Comparison of ENCODE assay signal across 7 mouse cellular contexts in genomic region chr6:118478957-118479708, GRCm38 (mm10). TPM values are rescaled to one million over a fixed set of nuclear protein-coding genes. Genes with fewer than 3 reads are reported as not detected.
DNase-seq lines count a peak whose midpoint lies in the region; ATAC-seq and TF ChIP-seq lines count a peak whose summit lies in the region.

Zfp9 (minus strand) TSS chr6:118479320.

- TF ChIP-seq CTCF in kidney, adult 2 months (conservative IDR thresholded peaks at IDR 0.05; ENCODE audit: insufficient read depth, insufficient read length, low read depth, low read length): no peak

- peak within 1 kb of the TSS; percentile 64 for H3K9ac ChIP-seq in limb, embryonic 11.5 days (ENCODE audit: low read length)
- H3K9ac ChIP-seq in midbrain, embryonic 12.5 days (replicated peaks): peak within 1 kb of the TSS; percentile 71

- peak within 1 kb of the TSS; percentile 54 for H3K4me2 ChIP-seq in limb, embryonic 11.5 days (ENCODE audit: low read depth, severe bottlenecking)
- H3K4me2 ChIP-seq in midbrain, embryonic 12.5 days (replicated peaks): peak within 1 kb of the TSS; percentile 73

- peak; percentile 83 for ATAC-seq in limb, embryonic 11.5 days (ENCODE audit: insufficient number of reproducible peaks, low FRiP score, low TSS enrichment, low read depth)
- peak; percentile 88 for ATAC-seq in midbrain, embryonic 12.5 days (ENCODE audit: low FRiP score, low read depth)

- WGBS in embryonic facial prominence, embryonic 10.5 days: under 1% methylated on average over 52 of the region's 57 CpGs
- WGBS in kidney, adult 2 months: 2% methylated on average over 54 of the region's 57 CpGs
- under 1% methylated on average over 36 of the region's 57 CpGs for WGBS in limb, embryonic 11.5 days
- WGBS in midbrain, embryonic 12.5 days: under 1% methylated on average over 40 of the region's 57 CpGs

- peak within 1 kb of the TSS; percentile 77 for H3K4me3 ChIP-seq in embryonic facial prominence, embryonic 10.5 days
- peak within 1 kb of the TSS; percentile 84 for H3K4me3 ChIP-seq in kidney, adult 2 months (ENCODE audit: insufficient read depth, low read depth, low read length)
- H3K4me3 ChIP-seq in limb, embryonic 11.5 days (ENCODE audit: low read depth, low read length): peak within 1 kb of the TSS; percentile 52
- H3K4me3 ChIP-seq in midbrain, embryonic 12.5 days: peak within 1 kb of the TSS; percentile 57

- peaks cover 55% of the 10 kb centered on the region for H3K27me3 ChIP-seq in embryonic facial prominence, embryonic 10.5 days (replicated peaks; ENCODE audit: low read depth, poor library complexity, severe bottlenecking)
- H3K27me3 ChIP-seq in kidney, adult 2 months (replicated peaks; ENCODE audit: control insufficient read depth, insufficient read depth, low read length): no peaks in the 10 kb centered on the region
- H3K27me3 ChIP-seq in limb, embryonic 11.5 days (ENCODE audit: control insufficient read depth, insufficient read depth, low read length): no peaks in the 10 kb centered on the region
- peaks cover 47% of the 10 kb centered on the region for H3K27me3 ChIP-seq in midbrain, embryonic 12.5 days

- no peak for TF ChIP-seq POLR2A in kidney, adult 2 months (IDR thresholded peaks at IDR 0.05; ENCODE audit: low read depth, low read length)

- H3K36me3 ChIP-seq in embryonic facial prominence, embryonic 10.5 days (replicated peaks): peaks cover 25% of the 10 kb centered on the region
- H3K36me3 ChIP-seq in kidney, adult 2 months (ENCODE audit: control insufficient read depth, insufficient read depth, low read length): no peaks in the 10 kb centered on the region
- H3K36me3 ChIP-seq in limb, embryonic 11.5 days (ENCODE audit: control insufficient read depth, insufficient read depth, low read length): no peaks in the 10 kb centered on the region; the same call in 1 of the 2 replicates
- no peaks in the 10 kb centered on the region for H3K36me3 ChIP-seq in midbrain, embryonic 12.5 days

- H3K9me3 ChIP-seq in embryonic facial prominence, embryonic 10.5 days: no peaks in the 10 kb centered on the region
- no peaks in the 10 kb centered on the region for H3K9me3 ChIP-seq in limb, embryonic 11.5 days (ENCODE audit: control insufficient read depth, low read length)
- H3K9me3 ChIP-seq in midbrain, embryonic 12.5 days: no peaks in the 10 kb centered on the region

- peaks cover 25% of the 10 kb centered on the region for H3K4me1 ChIP-seq in embryonic facial prominence, embryonic 10.5 days
- no peaks in the 10 kb centered on the region for H3K4me1 ChIP-seq in kidney, adult 2 months (ENCODE audit: control insufficient read depth, insufficient read depth, low read length)
- no peaks in the 10 kb centered on the region for H3K4me1 ChIP-seq in limb, embryonic 11.5 days (ENCODE audit: control insufficient read depth, insufficient read depth, low read length)
- H3K4me1 ChIP-seq in midbrain, embryonic 12.5 days: peaks cover 17% of the 10 kb centered on the region

- DNase-seq in adrenal gland, postnatal 4 days (ENCODE audit: low spot score in 2 of 2): peak; percentile 34 to 45
- DNase-seq in embryonic facial prominence, embryonic 10.5 days (ENCODE audit: low spot score): peak; percentile 89
- DNase-seq in heart, adult 18-20 months: peak; percentile 83 to 91
- DNase-seq in kidney, adult 2 months: peak; percentile 80
- DNase-seq in limb, embryonic 11.5 days (ENCODE audit: low spot score): peak; percentile 82
- DNase-seq in spleen, postnatal 36 days (ENCODE audit: low spot score in 2 of 2): peak; percentile 25 to 38

- peak within 1 kb of the TSS; percentile 90 for H3K27ac ChIP-seq in embryonic facial prominence, embryonic 10.5 days (replicated peaks)
- no peak within 1 kb of the TSS for H3K27ac ChIP-seq in kidney, adult 2 months (ENCODE audit: insufficient read depth, low read depth, low read length)
- 0 out of 2 replicates have a peak within 1 kb of the TSS, but pooled peaks have one; percentile 10 for H3K27ac ChIP-seq in limb, embryonic 11.5 days (replicated peaks; ENCODE audit: low read depth, low read length)
- H3K27ac ChIP-seq in midbrain, embryonic 12.5 days (replicated peaks): peak within 1 kb of the TSS; percentile 84

RNA-seq across cellular contexts. Expression of gene Zfp9, which starts in this region (rescaled TPM):
- total RNA-seq in adrenal gland, postnatal 4 days (2021): 10 to 100 TPM; 10.9 to 11.0 TPM
- polyA plus RNA-seq in embryonic facial prominence, embryonic 10.5 days (2016; fragmentation: Nextera tagmentation; extraction: Ambion mirVana): 9.6 and 12.8 TPM in 2 replicates
- 1 to 10 TPM; 5.2 to 5.9 TPM for total RNA-seq in heart, adult 18-20 months (2021)
- polyA plus RNA-seq in kidney, adult 2 months (2012; rRNA removed): 0.53 and 0.66 TPM in 2 replicates
- 11.6 and 15.6 TPM in 2 replicates for polyA plus RNA-seq in limb, embryonic 11.5 days (2014; fragmentation: Nextera tagmentation; extraction: Ambion mirVana)
- polyA plus RNA-seq in midbrain, embryonic 12.5 days (2016; fragmentation: Nextera tagmentation; extraction: Ambion mirVana): 10.5 and 11.0 TPM in 2 replicates

Comparison
In these comparisons a context has a peak if more than half of its experiments do, and no peak if none do; other contexts are left out.
1. Peak in DNase-seq and H3K4me3 ChIP-seq in kidney, adult 2 months; RNA of the gene not detected or under 1 TPM.
2. DNase-seq: peak in every context shown above with its lines; median percentile 89 in embryonic facial prominence, embryonic 10.5 days; 87 in heart, adult 18-20 months; 82 in limb, embryonic 11.5 days; 80 in kidney, adult 2 months; 40 in adrenal gland, postnatal 4 days; 32 in spleen, postnatal 36 days.